Mouse (Mus musculus) forebrain, embryonic 11.5 days (tissue): ENCODE results near the gene Stxbp1. TPM values are rescaled to one million over a fixed set of nuclear protein-coding genes. Genes with fewer than 3 reads are reported as not detected.

Experiments used
- ATAC-seq: fragments of 200-750 bp; cut with Nextera tagmentation; replicated peaks from 2 replicates; pipeline ENCODE4 v1.8.0; 2017; ENCODE audit warnings: moderate TSS enrichment; ENCODE audit not compliant: low FRiP score
- DNase-seq: peaks from one replicate; pipeline ENCODE4 v3.0.0-alpha.2; 2017; ENCODE audit warnings: low spot score
- H3K27ac ChIP-seq: fragments of 300-500 bp; sonication (generic); 2 replicates; pipeline ENCODE4 v1.5.1; 2014; ENCODE audit warnings: low read depth, low read length
- H3K27me3 ChIP-seq: fragments of 300-500 bp; sonication (generic); 2 replicates; pipeline ENCODE4 v1.6.1; 2014; ENCODE audit warnings: mild to moderate bottlenecking, low read length, mixed read lengths; ENCODE audit not compliant: control insufficient read depth, insufficient read depth
- H3K36me3 ChIP-seq: fragments of 300-500 bp; sonication (generic); 2 replicates; pipeline ENCODE4 v1.6.1; 2014; ENCODE audit warnings: mild to moderate bottlenecking, low read length, moderate library complexity, mixed read lengths; ENCODE audit not compliant: control insufficient read depth, insufficient read depth
- H3K4me1 ChIP-seq: fragments of 300-500 bp; sonication (generic); replicated peaks from 2 replicates; pipeline ENCODE4 v1.6.1; 2014; ENCODE audit warnings: low read length, mixed read lengths; ENCODE audit not compliant: control insufficient read depth, insufficient read depth
- H3K4me2 ChIP-seq: fragments of 300-500 bp; sonication (generic); 2 replicates; pipeline ENCODE4 v1.6.1; 2014; ENCODE audit warnings: low read depth, mild to moderate bottlenecking, low read length, moderate library complexity, mixed read lengths; ENCODE audit not compliant: severe bottlenecking
- H3K4me3 ChIP-seq: fragments of 300-500 bp; sonication (generic); 2 replicates; pipeline ENCODE4 v1.5.1; 2014; ENCODE audit warnings: low read depth, low read length
- H3K9ac ChIP-seq: fragments of 300-500 bp; sonication (generic); 2 replicates; pipeline ENCODE4 v1.6.1; 2014; ENCODE audit warnings: low read length
- H3K9me3 ChIP-seq: fragments of 300-500 bp; sonication (generic); 2 replicates; pipeline ENCODE4 v1.6.1; 2016; ENCODE audit warnings: low read length, mixed read lengths; ENCODE audit not compliant: control insufficient read depth
- WGBS: fragments of 180-500 bp; shearing (Covaris S2); extraction: QIAGEN DNeasy Blood & Tissue Kit; methylation state at CpG from one replicate; pipeline ENCODE4 v1.1.7; 2014; 5-methylcytosine and 5-hydroxymethylcytosine counted together
- polyA plus RNA-seq: library from polyadenylated mRNA; unstranded; fragments of >200 nt; fragmentation: Nextera tagmentation; extraction: Ambion mirVana; gene quantifications from 2 replicates; pipeline ENCODE4 v1.2.1, GENCODE M21; 2014

Stxbp1 gene
- polyA plus RNA-seq, 1 experiment from 2014 or later = 44.0 TPM

GRCm38 (mm10) chr2:32816497-32816896 lies 30.5 kb downstream of the Stxbp1 start:
- no peak for ATAC-seq
- WGBS = 84% methylated on average over 2 of the region's 2 CpGs
- no peaks in the 10 kb centered on the region; the same call in 1 of the 2 replicates for H3K36me3 ChIP-seq

DNA sequence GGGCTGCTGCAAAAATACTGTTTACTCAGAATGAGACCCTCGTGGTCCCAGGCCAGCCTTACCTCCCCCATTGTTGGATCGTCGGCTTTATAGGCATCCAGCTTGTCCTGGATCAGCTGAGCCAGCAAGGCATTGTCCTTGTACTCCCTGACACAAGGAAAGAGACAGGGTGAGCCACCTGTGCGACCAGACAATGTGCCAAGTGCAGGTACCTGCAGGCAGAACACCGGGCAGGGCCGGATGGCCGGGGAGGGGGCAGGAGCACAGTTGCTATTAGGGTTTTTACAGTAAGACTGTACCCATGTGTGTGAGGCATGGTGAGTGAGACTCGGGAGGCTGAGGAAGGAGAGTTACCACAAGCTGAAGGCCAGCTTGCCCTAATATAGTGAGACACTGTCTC lies 35.1 kb downstream of the Stxbp1 start:
- no peaks in the 10 kb centered on the region for H3K9me3 ChIP-seq

More at GRCm38 (mm10) chr2:32816497-32816896, 30.5 kb downstream of the Stxbp1 start:
- Histone ChIP-seq H3K4me2 (no peak overlapping the region), H3K4me1 (no peaks in the 10 kb centered on the region), H3K4me3 (no peak overlapping the region), H3K9ac (no peak overlapping the region), H3K27me3 (no peaks in the 10 kb centered on the region), H3K9me3 (no peaks in the 10 kb centered on the region), H3K27ac (no peak overlapping the region)
- no peak for DNase-seq

GRCm38 (mm10) chr2:32808816-32809566 lies 38.1 kb downstream of the Stxbp1 start:
- peaks cover 2% of the 10 kb centered on the region; the same call in 1 of the 2 replicates for H3K36me3 ChIP-seq
- no peak for DNase-seq
- H3K27me3 ChIP-seq = no peaks in the 10 kb centered on the region
- no peak overlapping the region for H3K9ac ChIP-seq
- no peak overlapping the region for H3K4me3 ChIP-seq
- WGBS = 94% methylated on average over 14 of the region's 14 CpGs
- no peak overlapping the region for H3K27ac ChIP-seq
- H3K9me3 ChIP-seq = no peaks in the 10 kb centered on the region
- H3K4me1 ChIP-seq = no peaks in the 10 kb centered on the region
- no peak overlapping the region for H3K4me2 ChIP-seq
- no peak for ATAC-seq

More for the DNA sequence above, 35.1 kb downstream of the Stxbp1 start:
- Histone ChIP-seq H3K27ac (no peak overlapping the region), H3K4me2 (no peak overlapping the region), H3K9ac (no peak overlapping the region), H3K27me3 (no peaks in the 10 kb centered on the region), H3K4me3 (no peak overlapping the region), H3K36me3 (peaks cover 2% of the 10 kb centered on the region; the same call in 1 of the 2 replicates), H3K4me1 (no peaks in the 10 kb centered on the region)
- no peak for DNase-seq
- ATAC-seq = no peak
- 90% methylated on average over 8 of the region's 8 CpGs for WGBS

- Histone ChIP-seq H3K9me3 (no peaks in the 10 kb centered on the region), H3K4me3 (no peak overlapping the region), H3K36me3 (no peaks in the 10 kb centered on the region; the same call in 1 of the 2 replicates), H3K27ac (no peak overlapping the region), H3K4me1 (no peaks in the 10 kb centered on the region), H3K9ac (no peak overlapping the region), H3K27me3 (no peaks in the 10 kb centered on the region), H3K4me2 (no peak overlapping the region)
- 80% methylated on average over 10 of the region's 10 CpGs for WGBS
- ATAC-seq = no peak
- DNase-seq = no peak
Observed at GRCm38 (mm10) chr2:32798251-32798962, 48.6 kb downstream of the Stxbp1 start.

DNA sequence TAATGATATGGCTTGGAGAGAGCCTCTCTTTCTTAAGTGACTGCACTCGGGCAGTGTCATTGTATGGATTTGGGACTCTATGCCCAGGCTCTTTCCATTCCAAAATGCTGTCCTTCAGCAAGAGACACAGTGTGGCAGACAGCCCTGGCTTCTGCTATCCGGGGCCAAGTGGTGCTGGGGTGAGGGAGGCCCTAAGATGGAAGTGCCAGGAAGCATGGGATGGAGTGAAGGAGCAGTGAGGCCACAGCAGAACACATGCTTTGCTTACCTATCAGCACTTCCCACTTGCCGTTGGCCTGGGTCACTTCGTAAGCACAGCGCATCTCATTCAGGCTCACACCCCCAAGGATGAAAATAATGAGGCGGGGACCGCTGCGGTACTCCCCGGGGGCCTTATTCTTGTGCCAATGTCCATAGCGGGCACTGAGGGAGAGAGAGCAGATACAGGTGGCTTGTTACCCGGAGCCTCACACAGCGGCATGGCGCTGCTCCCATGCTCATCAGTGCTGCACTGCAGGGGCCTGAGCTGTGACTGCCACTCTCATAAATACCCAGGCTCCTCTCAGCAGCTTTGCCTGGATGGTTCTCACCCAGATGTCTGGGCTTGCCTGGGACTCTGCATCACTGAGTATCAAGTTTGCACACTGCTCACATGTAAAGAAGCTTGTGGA lies 51.2 kb downstream of the Stxbp1 start:
- Histone ChIP-seq H3K36me3 (no peaks in the 10 kb centered on the region; the same call in 1 of the 2 replicates), H3K27ac (no peak overlapping the region), H3K4me2 (no peak overlapping the region), H3K27me3 (no peaks in the 10 kb centered on the region), H3K9ac (no peak overlapping the region), H3K4me3 (no peak overlapping the region), H3K9me3 (no peaks in the 10 kb centered on the region), H3K4me1 (no peaks in the 10 kb centered on the region)
- no peak for DNase-seq
- 89% methylated on average over 13 of the region's 13 CpGs for WGBS
- ATAC-seq = no peak

DNA sequence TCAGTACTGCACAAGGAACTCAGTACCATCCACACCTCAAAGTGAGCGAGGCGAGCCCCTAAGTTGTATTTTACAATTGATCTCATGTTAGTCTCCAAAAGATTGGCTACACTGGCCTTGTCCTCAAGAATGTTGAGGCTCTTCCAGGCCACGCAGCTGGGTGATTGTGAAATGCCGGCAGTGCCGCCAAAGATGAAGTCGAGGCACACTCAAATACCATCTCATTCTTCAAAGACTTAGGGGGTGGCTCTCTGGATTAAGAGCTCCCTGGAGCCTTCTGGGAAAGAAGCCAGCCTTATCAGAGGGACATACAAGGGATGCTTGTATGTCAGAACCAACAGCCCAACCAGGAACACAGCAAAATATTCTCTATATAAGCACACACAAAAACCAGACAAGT lies 55.7 kb downstream of the Stxbp1 start:
- no peak overlapping the region for H3K4me3 ChIP-seq
- no peak for ATAC-seq
- H3K27me3 ChIP-seq = no peaks in the 10 kb centered on the region
- 84% methylated on average over 6 of the region's 6 CpGs for WGBS
- no peak for DNase-seq
- H3K27ac ChIP-seq = no peak overlapping the region
- no peaks in the 10 kb centered on the region for H3K4me1 ChIP-seq
- H3K9ac ChIP-seq = no peak overlapping the region
- H3K9me3 ChIP-seq = no peaks in the 10 kb centered on the region
- no peak overlapping the region for H3K4me2 ChIP-seq
- no peaks in the 10 kb centered on the region; the same call in 1 of the 2 replicates for H3K36me3 ChIP-seq

DNA sequence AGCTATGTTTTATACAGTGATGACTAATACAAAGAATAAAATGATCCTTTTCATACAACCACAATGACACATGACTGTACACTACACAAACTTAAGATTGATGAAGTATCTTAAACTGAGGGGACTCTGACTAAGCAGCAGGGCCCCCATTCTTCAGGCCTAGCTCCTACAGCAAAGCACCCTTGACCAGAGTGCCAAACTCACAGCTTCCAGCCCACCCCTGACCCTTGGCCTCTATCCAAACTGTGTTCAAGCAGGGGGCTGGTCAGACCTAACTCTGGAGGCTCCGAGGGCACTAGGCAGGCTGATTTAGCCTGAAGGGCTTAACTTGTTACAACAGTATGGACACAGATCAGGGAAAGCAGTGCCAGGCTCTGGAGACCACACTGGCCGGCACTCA lies 58.5 kb downstream of the Stxbp1 start:
- Histone ChIP-seq H3K4me2 (no peak overlapping the region), H3K36me3 (no peaks in the 10 kb centered on the region), H3K27ac (no peak overlapping the region), H3K9ac (no peak overlapping the region), H3K4me3 (no peak overlapping the region), H3K27me3 (no peaks in the 10 kb centered on the region), H3K4me1 (no peaks in the 10 kb centered on the region), H3K9me3 (no peaks in the 10 kb centered on the region)
- ATAC-seq (no peak), DNase-seq (no peak)
- WGBS = 54% methylated on average over 2 of the region's 2 CpGs

DNA sequence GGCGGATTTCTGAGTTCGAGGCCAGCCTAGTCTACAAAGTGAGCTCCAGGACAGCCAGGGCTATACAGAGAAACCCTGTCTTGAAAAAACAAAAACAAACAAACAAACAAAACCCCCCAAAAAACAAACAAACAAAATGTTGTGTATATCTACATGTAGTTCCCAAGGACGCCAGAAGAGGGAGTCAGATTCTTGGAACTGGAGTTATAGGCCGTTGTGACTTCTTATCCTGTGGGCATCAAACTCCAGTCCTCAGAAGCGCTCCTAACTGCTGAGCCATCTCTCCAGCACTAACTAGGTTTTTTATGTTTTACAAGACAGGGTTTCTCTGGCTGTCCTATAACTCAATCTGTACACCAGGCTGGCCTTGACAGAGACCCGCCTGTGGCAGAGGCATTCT lies 59.9 kb downstream of the Stxbp1 start:
- Histone ChIP-seq H3K4me2 (no peak overlapping the region), H3K36me3 (no peaks in the 10 kb centered on the region), H3K4me3 (no peak overlapping the region), H3K27ac (no peak overlapping the region), H3K9ac (no peak overlapping the region), H3K27me3 (no peaks in the 10 kb centered on the region), H3K4me1 (no peaks in the 10 kb centered on the region), H3K9me3 (no peaks in the 10 kb centered on the region)
- WGBS = 55% methylated on average over 6 of the region's 6 CpGs
- DNase-seq (no peak), ATAC-seq (no peak)
